Mouse (Mus musculus) small intestine, adult 2 months (tissue): Measurements from ENCODE around the gene Adarb1. TPM values are rescaled to one million over a fixed set of nuclear protein-coding genes. Genes with fewer than 3 reads are reported as not detected.

Experiments
- H3K27ac ChIP-seq: fragments of 200-500 bp; 2 replicates; pipeline ENCODE4 v1.5.1; 2012; ENCODE audit warnings: low read depth, low read length, control low read depth, inconsistent platforms; ENCODE audit not compliant: insufficient read depth
- H3K27me3 ChIP-seq: fragments of 200-500 bp; 2 replicates; pipeline ENCODE4 v1.6.1; 2012; ENCODE audit warnings: mild to moderate bottlenecking, moderate library complexity, low read length, inconsistent platforms; ENCODE audit not compliant: control insufficient read depth, insufficient read depth
- H3K36me3 ChIP-seq: fragments of 200-500 bp; 2 replicates; pipeline ENCODE4 v1.6.1; 2012; ENCODE audit warnings: mild to moderate bottlenecking, low read length, control low read depth, inconsistent platforms; ENCODE audit not compliant: control insufficient read depth, insufficient read depth
- H3K4me1 ChIP-seq: fragments of 200-500 bp; 2 replicates; pipeline ENCODE4 v1.6.1; 2012; ENCODE audit warnings: low read length, inconsistent platforms, mixed read lengths; ENCODE audit not compliant: control insufficient read depth, insufficient read depth, insufficient read length
- H3K4me3 ChIP-seq: fragments of 200-500 bp; 2 replicates; pipeline ENCODE4 v1.5.1; 2012; ENCODE audit warnings: low read depth, mild to moderate bottlenecking, control low read depth, inconsistent platforms, low read length, moderate library complexity
- CTCF ChIP-seq: fragments of 200-500 bp; IDR thresholded peaks from 2 replicates; pipeline ENCODE4 v1.5.1; 2012; ENCODE audit warnings: low read depth, mild to moderate bottlenecking, control low read depth, inconsistent platforms, low read length, moderate library complexity, mixed read lengths; ENCODE audit not compliant: insufficient replicate concordance, insufficient read length; ENCODE audit errors: extremely low read depth
- POLR2A ChIP-seq: fragments of 200-500 bp; IDR thresholded peaks from 2 replicates; pipeline ENCODE4 v1.6.1; 2012; ENCODE audit warnings: low read depth, mild to moderate bottlenecking, control low read depth, inconsistent platforms, low read length, moderate library complexity
- WGBS: fragments of 180-500 bp; shearing (Covaris S2); methylation state at CpG from one replicate; pipeline ENCODE4 v1.1.7; 2018; 5-methylcytosine and 5-hydroxymethylcytosine counted together
- polyA plus RNA-seq: library from polyadenylated mRNA; depleted of rRNA; stranded (reverse); fragments of >200 nt; gene quantifications from 2 replicates; pipeline ENCODE4 v1.2.3, GENCODE M21; 2012

Gene Adarb1
- polyA plus RNA-seq, 1 experiment = 0.79 TPM

GRCm38 (mm10) chr10:77341711-77342110 lies 76.4 kb downstream of the Adarb1 start:
- H3K36me3 ChIP-seq = no peaks in the 10 kb centered on the region
- H3K4me1 ChIP-seq = no peaks in the 10 kb centered on the region
- no peak for TF ChIP-seq POLR2A
- no peak for TF ChIP-seq CTCF

GRCm38 (mm10) chr10:77341059-77341458 lies 77.0 kb downstream of the Adarb1 start:
- H3K27ac ChIP-seq = no peak overlapping the region
- H3K4me1 ChIP-seq = no peaks in the 10 kb centered on the region
- H3K4me3 ChIP-seq = no peak overlapping the region
- H3K27me3 ChIP-seq = no peaks in the 10 kb centered on the region
- WGBS = 85% methylated on average over 4 of the region's 4 CpGs
- TF ChIP-seq CTCF = no peak
- no peaks in the 10 kb centered on the region for H3K36me3 ChIP-seq

More at GRCm38 (mm10) chr10:77341711-77342110, 76.4 kb downstream of the Adarb1 start:
- Histone ChIP-seq H3K27me3 (no peaks in the 10 kb centered on the region), H3K27ac (no peak overlapping the region), H3K4me3 (no peak overlapping the region)

GRCm38 (mm10) chr10:77339871-77340341 lies 78.2 kb downstream of the Adarb1 start:
- 28% methylated on average over 18 of the region's 18 CpGs for WGBS
- Histone ChIP-seq H3K4me1 (no peaks in the 10 kb centered on the region), H3K36me3 (no peaks in the 10 kb centered on the region), H3K27ac (no peak overlapping the region), H3K4me3 (no peak overlapping the region), H3K27me3 (no peaks in the 10 kb centered on the region)
- TF ChIP-seq POLR2A = no peak
- TF ChIP-seq CTCF = no peak

GRCm38 (mm10) chr10:77333518-77333917 lies 84.6 kb downstream of the Adarb1 start:
- H3K4me3 ChIP-seq = no peak overlapping the region
- no peak for TF ChIP-seq CTCF
- no peak for TF ChIP-seq POLR2A
- H3K36me3 ChIP-seq = no peaks in the 10 kb centered on the region
- H3K27me3 ChIP-seq = no peaks in the 10 kb centered on the region
- no peak overlapping the region for H3K27ac ChIP-seq
- WGBS = 74% methylated on average over 9 of the region's 9 CpGs
- H3K4me1 ChIP-seq = no peaks in the 10 kb centered on the region

GRCm38 (mm10) chr10:77329446-77330094 lies 88.5 kb downstream of the Adarb1 start:
- Histone ChIP-seq H3K36me3 (no peaks in the 10 kb centered on the region), H3K27me3 (no peaks in the 10 kb centered on the region), H3K27ac (no peak overlapping the region), H3K4me3 (no peak overlapping the region), H3K4me1 (no peaks in the 10 kb centered on the region)
- 80% methylated on average over 11 of the region's 11 CpGs for WGBS
- TF ChIP-seq POLR2A (no peak), CTCF (no peak)

GRCm38 (mm10) chr10:77324716-77325115 lies 93.4 kb downstream of the Adarb1 start:
- no peak for TF ChIP-seq CTCF
- no peak for TF ChIP-seq POLR2A

GRCm38 (mm10) chr10:77321611-77322010 lies 96.5 kb downstream of the Adarb1 start:
- TF ChIP-seq POLR2A (no peak), CTCF (no peak)
- H3K27ac ChIP-seq = no peak overlapping the region
- no peaks in the 10 kb centered on the region for H3K36me3 ChIP-seq
- H3K4me3 ChIP-seq = no peak overlapping the region
- no peaks in the 10 kb centered on the region for H3K27me3 ChIP-seq
- 70% methylated on average over 8 of the region's 8 CpGs for WGBS
- H3K4me1 ChIP-seq = no peaks in the 10 kb centered on the region

More at GRCm38 (mm10) chr10:77324716-77325115, 93.4 kb downstream of the Adarb1 start:
- WGBS = 81% methylated on average over 6 of the region's 6 CpGs
- Histone ChIP-seq H3K27ac (no peak overlapping the region), H3K27me3 (no peaks in the 10 kb centered on the region), H3K4me1 (no peaks in the 10 kb centered on the region), H3K4me3 (no peak overlapping the region), H3K36me3 (no peaks in the 10 kb centered on the region)

GRCm38 (mm10) chr10:77321001-77321400 lies 97.1 kb downstream of the Adarb1 start:
- Histone ChIP-seq H3K4me1 (no peaks in the 10 kb centered on the region), H3K36me3 (no peaks in the 10 kb centered on the region), H3K27me3 (no peaks in the 10 kb centered on the region), H3K27ac (no peak overlapping the region), H3K4me3 (no peak overlapping the region)
- WGBS = 59% methylated on average over 1 of the region's 1 CpGs
- TF ChIP-seq CTCF (no peak), POLR2A (no peak)
